In the genomic region with DNA sequence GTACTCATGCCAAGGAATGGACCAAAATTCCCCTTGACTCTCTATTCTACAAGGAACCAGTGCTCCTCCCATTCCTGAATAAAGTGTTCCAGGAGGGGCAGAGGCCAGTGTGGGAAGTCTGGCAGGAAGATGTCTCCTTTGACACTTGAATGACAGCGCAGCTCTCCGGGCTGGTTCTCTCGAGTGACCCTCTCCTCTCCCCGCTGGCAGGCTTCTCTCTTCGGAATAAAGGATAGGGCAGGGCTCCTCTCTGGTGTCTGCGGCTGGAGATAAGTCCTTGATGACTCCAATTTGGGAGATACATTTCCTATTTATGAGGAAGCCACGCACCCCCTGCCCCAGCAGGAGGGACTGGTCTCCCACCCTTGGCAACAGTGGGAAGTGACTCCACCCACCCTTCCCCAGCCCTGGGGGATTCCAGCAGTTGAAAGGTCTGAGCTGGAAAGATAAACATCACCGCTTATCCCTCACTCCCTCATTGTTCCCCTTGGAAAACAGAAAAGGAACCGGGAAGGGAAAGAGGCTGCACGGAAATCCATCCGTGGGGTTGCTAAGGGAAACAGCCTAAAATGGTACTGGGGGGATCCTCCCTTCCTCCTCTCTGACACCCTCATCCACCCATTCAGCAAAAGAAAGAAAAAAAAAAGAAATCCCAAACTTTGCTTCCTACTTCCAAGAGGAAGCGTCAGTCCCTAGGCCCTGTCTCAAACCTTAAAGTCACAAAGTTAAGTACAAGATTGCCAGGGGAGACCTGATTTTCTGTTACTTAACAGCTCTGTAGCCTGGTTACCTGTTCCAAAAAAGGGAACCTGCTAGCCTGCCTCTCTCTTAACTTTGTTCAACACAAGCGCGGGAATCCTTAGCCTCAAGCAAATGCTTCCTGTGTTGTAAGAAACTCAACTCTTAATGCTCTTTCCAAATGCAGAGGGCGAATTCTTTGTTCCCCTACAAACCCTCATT, we compare ENCODE assay signal across 7 mouse cellular contexts. TPM values are rescaled to one million over a fixed set of nuclear protein-coding genes. Genes with fewer than 3 reads are reported as not detected.
A peak's percentile ranks its signal among the peaks of the same experiment; 100 is the strongest.
DNase-seq lines count a peak whose midpoint lies in the region; ATAC-seq and TF ChIP-seq lines count a peak whose summit lies in the region.

No protein-coding gene starts in this region.

- DNase-seq in ES-CJ7 (ENCODE audit: low read depth, low spot score) = peak; percentile 57
- DNase-seq in adrenal gland, postnatal 25 days = peak; percentile 26
- DNase-seq in heart, adult 2 months = peak; percentile 63 to 78
- DNase-seq in frontal cortex, postnatal 14 days (ENCODE audit: low spot score in 2 of 2) = no peak
- no peak for DNase-seq in right cerebral cortex, postnatal 36 days (ENCODE audit: low spot score in 2 of 2)

- peak; percentile 29; the same call in 1 of the 2 replicates for ATAC-seq in kidney, embryonic 14.5 days (ENCODE audit: low FRiP score, low TSS enrichment)
- ATAC-seq in lung, embryonic 16.5 days (ENCODE audit: low read depth) = peak; percentile 59

- H3K27ac ChIP-seq in heart, adult 2 months = peak overlapping the region; percentile 69
- H3K27ac ChIP-seq in kidney, embryonic 14.5 days (ENCODE audit: low read depth, low read length) = peak overlapping the region; percentile 55; the same call in 1 of the 2 replicates
- peak overlapping the region; percentile 85 for H3K27ac ChIP-seq in lung, embryonic 16.5 days (ENCODE audit: low read length)

- no peak for TF ChIP-seq POLR2A in heart, adult 2 months (IDR thresholded peaks at IDR 0.05; ENCODE audit: insufficient read depth, low read depth, low read length)

- H3K36me3 ChIP-seq in heart, adult 2 months (ENCODE audit: control insufficient read depth, insufficient read depth, low read length) = no peaks in the 10 kb centered on the region; the same call in 1 of the 2 replicates
- no peaks in the 10 kb centered on the region for H3K36me3 ChIP-seq in kidney, embryonic 14.5 days (ENCODE audit: control insufficient read depth, insufficient read depth, low read length)
- no peaks in the 10 kb centered on the region for H3K36me3 ChIP-seq in lung, embryonic 16.5 days (ENCODE audit: control insufficient read depth, insufficient read depth, low read length)

- H3K9ac ChIP-seq in heart, adult 2 months (ENCODE audit: low read depth, low read length) = no peak overlapping the region
- H3K9ac ChIP-seq in kidney, embryonic 14.5 days (ENCODE audit: low read depth, low read length) = 0 out of 2 replicates have a peak overlapping the region, but pooled peaks have one; percentile 7
- no peak overlapping the region for H3K9ac ChIP-seq in lung, embryonic 16.5 days (ENCODE audit: low read length)

- H3K4me1 ChIP-seq in heart, adult 2 months (ENCODE audit: control insufficient read depth, insufficient read depth, low read length) = peaks cover 19% of the 10 kb centered on the region
- H3K4me1 ChIP-seq in kidney, embryonic 14.5 days (ENCODE audit: control insufficient read depth, insufficient read depth, low read length) = peaks cover 43% of the 10 kb centered on the region
- H3K4me1 ChIP-seq in lung, embryonic 16.5 days (replicated peaks; ENCODE audit: control insufficient read depth, insufficient read depth, low read length) = peaks cover 49% of the 10 kb centered on the region

- H3K9me3 ChIP-seq in kidney, embryonic 14.5 days (ENCODE audit: control insufficient read depth, low read length) = no peaks in the 10 kb centered on the region
- H3K9me3 ChIP-seq in lung, embryonic 16.5 days (ENCODE audit: control insufficient read depth, low read length) = no peaks in the 10 kb centered on the region

- 27% methylated on average over 15 of the region's 15 CpGs for WGBS in heart, adult 2 months
- 20% methylated on average over 15 of the region's 15 CpGs for WGBS in kidney, embryonic 14.5 days
- WGBS in lung, embryonic 16.5 days = 19% methylated on average over 15 of the region's 15 CpGs

- H3K27me3 ChIP-seq in heart, adult 2 months (ENCODE audit: control insufficient read depth, insufficient read depth, low read length) = no peaks in the 10 kb centered on the region
- H3K27me3 ChIP-seq in kidney, embryonic 14.5 days (ENCODE audit: control insufficient read depth, insufficient read depth, low read length) = no peaks in the 10 kb centered on the region
- H3K27me3 ChIP-seq in lung, embryonic 16.5 days (ENCODE audit: control insufficient read depth, insufficient read depth, low read depth, low read length) = no peaks in the 10 kb centered on the region

- no peaks in the 10 kb centered on the region for H3K79me2 ChIP-seq in heart, adult 2 months (replicated peaks; ENCODE audit: control insufficient read depth, insufficient read depth, low read length)

- no peak for TF ChIP-seq CTCF in heart, adult 2 months (IDR thresholded peaks at IDR 0.05)

- peak overlapping the region; percentile 26 for H3K4me2 ChIP-seq in kidney, embryonic 14.5 days (replicated peaks; ENCODE audit: low read depth, low read length)
- peak overlapping the region; percentile 34 for H3K4me2 ChIP-seq in lung, embryonic 16.5 days (ENCODE audit: low read depth, low read length)

- intact Hi-C loops in heart, adult 2 months (cut with DNase I) = loop anchor here (1.0 to 5.0 kb wide), 2 partner anchors 73 to 943 kb away; a partner anchor contains a TSS

- peak overlapping the region; percentile 6; the same call in 1 of the 2 replicates for H3K4me3 ChIP-seq in heart, adult 2 months
- no peak overlapping the region for H3K4me3 ChIP-seq in kidney, embryonic 14.5 days (ENCODE audit: low read length)
- no peak overlapping the region for H3K4me3 ChIP-seq in lung, embryonic 16.5 days (ENCODE audit: low read length)

- 0 out of 2 replicates have a peak, but pooled peaks have one; percentile 18 for TF ChIP-seq EP300 in heart, adult 2 months (IDR thresholded peaks at IDR 0.05; ENCODE audit: insufficient read depth, low read depth, low read length)

RNA-seq across cellular contexts. Expression of a gene that starts 15.7 kb away (rescaled TPM):
- total RNA-seq in adrenal gland, postnatal 25 days (2021) = 0.46 TPM in 1 of 2 replicates, not detected in the other
- total RNA-seq in heart, adult 2 months (2021) = not detected
- 0.35 and 0.50 TPM in 2 replicates for polyA plus RNA-seq in heart, adult 2 months (2012; rRNA removed)
- polyA plus RNA-seq in kidney, embryonic 14.5 days (2014; fragmentation: Nextera tagmentation; extraction: Ambion mirVana) = not detected in 2 replicates
- 7.4 and 8.4 TPM in 2 replicates for polyA plus RNA-seq in lung, embryonic 16.5 days (2015; fragmentation: Nextera tagmentation; extraction: Ambion mirVana)

Comparison
In these comparisons a context has a peak if more than half of its experiments do, and no peak if none do; other contexts are left out.
1. DNase-seq: peak in ES-CJ7 (single experiment), adrenal gland, postnatal 25 days (single experiment) and heart, adult 2 months (2 of 2); none in frontal cortex, postnatal 14 days (0 of 2) and right cerebral cortex, postnatal 36 days (0 of 2).
2. Peak in every context shown above with its lines, with median percentiles within 50 percentile points of each other: H3K27ac ChIP-seq.